Mouse (Mus musculus) erythroblast, embryonic 14.5 days (primary cell): ENCODE data around the gene Rpl7l1. TPM values are rescaled to one million over a fixed set of nuclear protein-coding genes. Genes with fewer than 3 reads are reported as not detected.
"Not testable (repeated sequence)": the region's sequence is repeated elsewhere in the genome, so short reads cannot be mapped to it uniquely, and the experiment has no call there.

Experiments used
- H3K27me3 ChIP-seq: 2 replicates; pipeline ENCODE4 v1.6.1; 2012; ENCODE audit warnings: inconsistent platforms; ENCODE audit not compliant: control insufficient read depth
- H3K36me3 ChIP-seq: 2 replicates; pipeline ENCODE4 v1.6.1; 2012; ENCODE audit warnings: mild to moderate bottlenecking, inconsistent platforms; ENCODE audit not compliant: control insufficient read depth
- H3K4me1 ChIP-seq: 2 replicates; pipeline ENCODE4 v1.6.1; 2012; ENCODE audit warnings: inconsistent platforms; ENCODE audit not compliant: control insufficient read depth
- H3K4me3 ChIP-seq: replicated peaks from 2 replicates; pipeline ENCODE3; 2012; ENCODE audit warnings: moderate library complexity, mild to moderate bottlenecking, inconsistent platforms
- H3K9me3 ChIP-seq: 2 replicates; pipeline ENCODE4 v1.6.1; 2012; ENCODE audit warnings: low read length, inconsistent platforms, mixed read lengths; ENCODE audit not compliant: control insufficient read depth
- GATA1 ChIP-seq: IDR thresholded peaks from 2 replicates; pipeline ENCODE4 v1.6.1; 2012; ENCODE audit warnings: low read length, inconsistent platforms, mixed read lengths
- TAL1 ChIP-seq: IDR thresholded peaks from 3 replicates; pipeline ENCODE4 v1.6.1; 2012; ENCODE audit warnings: low read length, inconsistent platforms, mixed read lengths
- polyA plus RNA-seq: library from polyadenylated mRNA; stranded (reverse); fragments of >175 nt; gene quantifications from 2 replicates; pipeline ENCODE4 v1.2.3, GENCODE M21; 2012

Gene Rpl7l1
- polyA plus RNA-seq, 1 experiment = 0.31 TPM

DNA sequence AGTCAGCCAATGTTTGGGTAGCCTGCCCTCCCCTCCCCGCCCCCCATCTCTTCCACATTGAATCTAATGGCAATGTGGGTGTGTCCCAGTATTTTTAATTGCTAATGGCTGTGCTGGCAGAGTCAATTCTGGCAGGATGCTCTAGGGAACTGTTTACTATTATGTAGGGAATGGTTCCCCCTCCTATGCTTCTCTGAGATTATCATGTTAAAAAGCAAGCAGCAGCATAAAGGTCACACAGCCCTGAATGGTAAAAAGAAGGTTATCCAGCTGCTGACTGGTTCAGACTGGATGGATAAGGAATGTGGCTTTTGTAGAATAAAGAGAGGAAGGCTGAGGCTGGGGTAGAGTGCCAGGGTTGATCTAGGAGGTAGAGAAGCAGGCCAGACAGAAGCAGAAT, 30.0 kb upstream of the Rpl7l1 start:
- no peaks in the 10 kb centered on the region for H3K9me3 ChIP-seq
- H3K4me1 ChIP-seq = peaks cover 20% of the 10 kb centered on the region
- H3K4me3 ChIP-seq = no peak overlapping the region
- TF ChIP-seq TAL1 = no peak
- no peak for TF ChIP-seq GATA1
- H3K36me3 ChIP-seq = peaks cover 88% of the 10 kb centered on the region
- no peaks in the 10 kb centered on the region for H3K27me3 ChIP-seq

GRCm38 (mm10) chr17:46810672-46811071, 28.2 kb upstream of the Rpl7l1 start:
- no peak for TF ChIP-seq TAL1
- TF ChIP-seq GATA1 = no peak
- no peaks in the 10 kb centered on the region for H3K9me3 ChIP-seq
- H3K27me3 ChIP-seq = no peaks in the 10 kb centered on the region
- no peak overlapping the region for H3K4me3 ChIP-seq
- peaks cover 93% of the 10 kb centered on the region for H3K36me3 ChIP-seq
- peaks cover 7% of the 10 kb centered on the region; the same call in 1 of the 2 replicates for H3K4me1 ChIP-seq

DNA sequence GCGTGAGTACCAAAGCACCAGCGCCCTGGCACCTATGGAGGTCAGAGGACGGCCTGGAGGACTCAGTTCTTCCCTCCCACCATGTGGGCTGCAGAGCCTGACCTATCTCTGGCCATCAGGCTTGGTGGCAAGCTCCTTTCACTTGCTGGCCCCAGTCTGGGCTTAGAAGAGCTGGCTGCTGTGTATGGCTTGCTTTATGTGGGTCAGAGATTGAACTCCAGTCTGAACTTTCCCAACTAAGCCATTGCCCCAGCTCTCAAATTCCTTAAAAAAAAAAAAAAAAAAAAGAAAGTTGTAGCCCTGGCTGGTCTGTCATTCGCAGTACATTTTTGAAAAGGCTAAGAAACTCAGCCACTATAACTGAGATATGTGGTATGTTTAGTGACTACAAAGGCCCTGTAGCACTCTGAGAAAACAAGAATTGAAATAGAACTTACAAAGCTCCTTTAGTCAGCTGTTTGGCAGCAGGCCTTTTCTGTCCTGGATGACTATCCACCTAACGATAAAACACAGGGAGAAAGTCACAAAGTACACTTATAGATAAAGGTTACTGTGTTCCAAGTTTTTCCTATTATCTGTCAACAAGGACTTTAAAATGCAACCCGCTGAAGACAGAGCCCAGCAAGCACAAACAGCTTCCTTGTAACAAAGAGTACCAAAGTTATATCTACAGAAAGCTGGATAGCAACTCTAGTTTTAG, 26.8 kb upstream of the Rpl7l1 start:
- Histone ChIP-seq H3K4me1 (no peaks in the 10 kb centered on the region), H3K36me3 (peaks cover 92% of the 10 kb centered on the region)
- no peak for TF ChIP-seq TAL1

DNA sequence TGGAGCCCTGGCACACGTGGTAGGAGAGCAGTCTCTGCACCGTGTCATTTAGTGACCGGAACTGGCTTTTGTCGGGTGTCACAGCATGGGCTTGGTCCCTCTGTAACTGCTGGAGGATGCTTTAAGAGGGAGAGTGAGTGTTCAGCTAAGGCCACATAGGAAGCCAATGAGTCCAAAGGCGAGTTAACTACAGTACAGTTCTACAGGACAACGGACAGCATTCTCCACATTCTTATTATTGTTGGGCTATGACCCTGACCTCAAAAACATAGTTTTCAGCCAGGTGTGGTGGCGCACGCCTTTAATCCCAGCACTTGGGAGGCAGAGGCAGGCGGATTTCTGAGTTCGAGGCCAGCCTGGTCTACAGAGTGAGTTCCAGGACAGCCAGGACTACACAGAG, 25.9 kb upstream of the Rpl7l1 start:
- Histone ChIP-seq H3K9me3 (no peaks in the 10 kb centered on the region), H3K4me1 (no peaks in the 10 kb centered on the region), H3K36me3 (peaks cover 85% of the 10 kb centered on the region), H3K27me3 (no peaks in the 10 kb centered on the region), H3K4me3 (no peak overlapping the region)
- TF ChIP-seq GATA1 = no peak
- no peak for TF ChIP-seq TAL1

More for the DNA sequence above, 26.8 kb upstream of the Rpl7l1 start:
- no peaks in the 10 kb centered on the region for H3K9me3 ChIP-seq
- H3K4me3 ChIP-seq = no peak overlapping the region
- H3K27me3 ChIP-seq = no peaks in the 10 kb centered on the region

DNA sequence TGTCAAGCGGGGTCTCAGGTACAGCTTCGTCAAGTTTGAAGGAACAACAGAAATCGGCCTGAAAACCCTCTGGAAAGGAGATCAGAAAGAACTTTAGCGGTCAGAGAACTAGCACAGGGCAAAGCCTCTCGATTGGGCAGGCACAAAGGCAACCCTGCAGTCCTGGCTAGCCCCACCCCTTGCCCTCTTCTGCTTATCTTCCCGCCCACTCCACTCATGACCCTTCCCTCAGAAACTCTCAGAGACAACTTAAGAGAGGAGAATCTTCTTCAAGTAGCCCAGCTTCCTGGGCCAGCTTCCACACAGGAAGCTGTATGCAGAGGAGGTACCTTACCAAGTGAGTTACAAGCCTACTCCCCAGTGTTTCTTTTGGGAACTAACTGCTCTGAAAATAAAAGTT, 19.3 kb upstream of the Rpl7l1 start:
- H3K4me1 ChIP-seq = peaks cover 4% of the 10 kb centered on the region
- H3K4me3 ChIP-seq = no peak overlapping the region
- no peaks in the 10 kb centered on the region for H3K27me3 ChIP-seq
- H3K36me3 ChIP-seq = peaks cover 68% of the 10 kb centered on the region
- H3K9me3 ChIP-seq = no peaks in the 10 kb centered on the region
- TF ChIP-seq TAL1 = no peak
- no peak for TF ChIP-seq GATA1

DNA sequence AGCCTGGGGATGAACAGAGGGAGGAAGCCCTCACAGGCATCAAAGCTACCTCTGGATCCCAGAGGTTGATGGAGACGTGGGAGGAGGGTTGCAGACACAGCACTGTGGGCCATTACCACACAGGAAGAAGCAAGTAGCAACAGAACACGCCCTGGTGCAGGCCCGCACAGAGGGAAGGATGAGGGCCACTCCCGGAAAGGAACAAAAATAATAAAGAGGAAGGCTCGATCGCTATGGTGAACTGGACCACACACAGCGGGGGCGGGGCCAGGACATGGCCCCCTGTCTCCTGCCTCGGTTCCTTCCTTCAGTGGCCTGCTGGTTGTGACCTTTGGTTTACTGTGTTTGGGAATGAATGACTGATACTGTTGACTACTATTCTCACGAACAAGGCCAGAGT, 17.2 kb upstream of the Rpl7l1 start:
- H3K36me3 ChIP-seq = peaks cover 48% of the 10 kb centered on the region
- H3K27me3 ChIP-seq = no peaks in the 10 kb centered on the region

GRCm38 (mm10) chr17:46797386-46797785, 14.9 kb upstream of the Rpl7l1 start:
- H3K4me1 ChIP-seq = peaks cover 10% of the 10 kb centered on the region
- no peak for TF ChIP-seq GATA1
- no peak for TF ChIP-seq TAL1
- no peaks in the 10 kb centered on the region for H3K9me3 ChIP-seq
- H3K36me3 ChIP-seq = peaks cover 41% of the 10 kb centered on the region
- no peaks in the 10 kb centered on the region for H3K27me3 ChIP-seq
- no peak overlapping the region for H3K4me3 ChIP-seq

More for the DNA sequence above, 17.2 kb upstream of the Rpl7l1 start:
- H3K9me3 ChIP-seq = no peaks in the 10 kb centered on the region
- H3K4me1 ChIP-seq = peaks cover 4% of the 10 kb centered on the region
- no peak for TF ChIP-seq GATA1
- no peak for TF ChIP-seq TAL1
- H3K4me3 ChIP-seq = no peak overlapping the region

- TF ChIP-seq TAL1 = no peak
- no peak for TF ChIP-seq GATA1
- peaks cover 8% of the 10 kb centered on the region for H3K4me1 ChIP-seq
- H3K9me3 ChIP-seq = no peaks in the 10 kb centered on the region
- no peaks in the 10 kb centered on the region for H3K27me3 ChIP-seq
- H3K4me3 ChIP-seq = no peak overlapping the region
- H3K36me3 ChIP-seq = peaks cover 35% of the 10 kb centered on the region
Measured at GRCm38 (mm10) chr17:46796743-46797142, 14.3 kb upstream of the Rpl7l1 start.

- peaks cover 8% of the 10 kb centered on the region for H3K4me1 ChIP-seq
Measured at GRCm38 (mm10) chr17:46792963-46793362, 10.5 kb upstream of the Rpl7l1 start.

DNA sequence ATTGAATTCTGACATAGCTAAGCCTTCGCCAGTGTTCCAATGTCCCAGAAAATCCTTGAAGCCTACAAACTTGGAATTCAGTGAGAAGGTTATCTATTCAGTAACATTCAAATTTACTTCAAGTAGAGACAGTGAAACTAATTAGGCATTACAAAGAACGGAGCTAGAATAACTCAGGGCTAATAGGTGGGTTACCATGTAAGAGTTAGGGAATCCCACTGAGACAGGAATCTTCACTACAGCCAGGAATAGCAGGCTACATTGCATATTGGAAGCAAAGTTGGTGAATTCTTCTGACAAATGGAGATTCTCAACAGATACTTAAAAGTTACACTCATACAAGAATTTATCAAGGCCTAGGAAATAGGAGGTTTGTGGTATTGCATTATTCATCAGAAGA, 5.5 kb upstream of the Rpl7l1 start:
- peaks cover 21% of the 10 kb centered on the region for H3K4me1 ChIP-seq
- not testable (repeated sequence) for H3K9me3 ChIP-seq, H3K36me3 ChIP-seq, H3K4me3 ChIP-seq, H3K27me3 ChIP-seq

More at GRCm38 (mm10) chr17:46792963-46793362, 10.5 kb upstream of the Rpl7l1 start:
- H3K4me3 ChIP-seq = no peak overlapping the region
- H3K36me3 ChIP-seq = peaks cover 2% of the 10 kb centered on the region; the same call in 1 of the 2 replicates
- H3K27me3 ChIP-seq = peaks cover 2% of the 10 kb centered on the region; the same call in 1 of the 2 replicates
- H3K9me3 ChIP-seq = no peaks in the 10 kb centered on the region
- TF ChIP-seq TAL1 (no peak), GATA1 (no peak)
